Mouse (Mus musculus): ENCODE measurements around the gene Cdc42bpg.

DNA sequence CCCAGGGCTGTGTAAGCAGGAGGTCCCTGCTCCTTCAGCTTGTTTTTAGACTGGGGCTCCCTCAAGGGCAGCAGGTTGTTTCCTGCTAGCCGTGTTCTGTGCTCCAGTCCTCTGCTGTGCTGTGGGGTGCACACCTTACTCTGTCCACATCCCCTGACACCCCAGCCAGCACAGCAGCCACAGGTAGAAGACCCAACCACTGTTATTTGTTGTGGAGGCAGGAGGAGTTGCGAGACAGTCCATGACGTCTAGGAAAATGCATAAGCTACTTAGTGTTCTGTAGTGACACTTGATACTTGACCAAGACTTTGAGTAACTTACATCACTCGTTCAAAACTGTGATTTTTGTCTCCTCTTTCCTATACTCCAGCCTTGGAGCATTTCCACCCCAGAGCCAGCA is 7.3 kb upstream of the Cdc42bpg start:
- TF ChIP-seq POLR2A (IDR thresholded peaks at IDR 0.05; ENCODE audit: insufficient read length, low read depth) (no peak), SRF (IDR thresholded peaks at IDR 0.05; ENCODE audit: control insufficient read depth, insufficient read length, low read depth) (no peak), CEBPB (IDR thresholded peaks at IDR 0.05; ENCODE audit: insufficient read depth, poor library complexity, severe bottlenecking) (no peak), TCF12 (IDR thresholded peaks at IDR 0.05; ENCODE audit: insufficient read depth, poor library complexity, severe bottlenecking) (no peak), USF1 (IDR thresholded peaks at IDR 0.05; ENCODE audit: low read depth) (no peak), MYOG (IDR thresholded peaks at IDR 0.05; ENCODE audit: control insufficient read depth in 1 of 3, insufficient read depth in 1 of 3, insufficient read length in 2 of 3, low read depth in 2 of 3) (no peak), MAX (IDR thresholded peaks at IDR 0.05; ENCODE audit: low read depth) (no peak), POLR2AphosphoS2 (IDR thresholded peaks at IDR 0.05; ENCODE audit: insufficient read length, low read depth) (no peak), E2F4 (IDR thresholded peaks at IDR 0.05; ENCODE audit: insufficient read depth) (no peak), MYOD1 (IDR thresholded peaks at IDR 0.05; ENCODE audit: control insufficient read depth in 1 of 3, insufficient read length in 2 of 3, low read depth in 2 of 3) (no peak), TCF3 (IDR thresholded peaks at IDR 0.05; ENCODE audit: insufficient read length, low read depth) (no peak)
